Mouse (Mus musculus): ENCODE data around the gene Atox1.

Atox1 gene

DNA sequence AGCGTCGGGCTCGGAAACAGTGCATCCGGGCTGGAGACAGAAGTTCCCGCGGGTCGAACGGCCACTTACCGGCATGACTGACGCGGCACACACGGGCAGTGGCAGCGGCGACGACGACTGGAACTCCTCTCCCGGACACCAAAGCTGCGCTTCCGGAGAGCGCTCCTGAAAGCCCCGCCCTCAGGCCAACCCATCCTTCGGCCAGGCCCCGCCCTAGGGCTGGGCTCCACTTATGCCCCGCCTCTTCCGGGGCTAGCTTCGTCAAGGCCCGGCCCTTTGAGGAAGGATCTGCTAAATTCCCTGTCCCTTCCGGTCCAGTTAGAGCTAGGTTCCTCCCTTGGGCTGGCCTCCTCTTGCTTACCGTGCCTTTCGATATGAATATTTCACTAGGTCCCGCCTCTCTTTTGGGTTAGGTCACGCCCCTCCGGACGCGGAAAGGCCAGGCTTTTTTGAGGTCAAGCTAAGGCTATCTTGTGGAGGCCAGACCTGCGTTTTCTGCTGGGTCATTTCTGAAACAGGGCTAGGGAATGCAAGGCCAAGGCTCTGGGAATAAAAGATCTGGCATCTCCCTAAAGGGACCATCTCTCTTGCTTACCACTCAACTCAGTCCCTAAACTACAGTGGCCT lies at the start of gene Atox1:
Gene Atox1 (minus strand): TSS at position 221 of the 627 bp plus-strand sequence.
- DNase-seq (ENCODE audit: low read depth, low spot score) = peak; percentile 94

DNA sequence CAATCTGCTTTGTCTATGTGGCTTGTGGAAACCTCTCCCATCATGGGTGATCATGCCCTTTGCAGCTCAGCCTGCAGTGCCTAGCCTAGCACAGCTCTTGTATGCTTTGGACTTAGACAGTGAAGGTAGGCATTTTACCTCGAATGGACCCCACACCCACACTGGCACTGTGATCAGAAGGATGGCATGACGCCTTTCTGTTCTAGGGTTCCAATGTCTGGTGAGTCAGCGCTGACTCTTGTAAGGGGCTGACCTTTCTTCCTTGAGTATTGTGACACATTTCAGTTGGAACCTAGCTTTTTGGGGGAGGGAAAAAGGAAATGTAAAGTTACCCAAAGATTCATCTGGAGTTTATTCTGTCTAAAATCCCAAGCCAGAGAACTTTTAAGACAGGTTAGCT lies 44.4 kb upstream of the Atox1 start:
- no peak for DNase-seq (ENCODE audit: low read depth, low spot score)

DNA sequence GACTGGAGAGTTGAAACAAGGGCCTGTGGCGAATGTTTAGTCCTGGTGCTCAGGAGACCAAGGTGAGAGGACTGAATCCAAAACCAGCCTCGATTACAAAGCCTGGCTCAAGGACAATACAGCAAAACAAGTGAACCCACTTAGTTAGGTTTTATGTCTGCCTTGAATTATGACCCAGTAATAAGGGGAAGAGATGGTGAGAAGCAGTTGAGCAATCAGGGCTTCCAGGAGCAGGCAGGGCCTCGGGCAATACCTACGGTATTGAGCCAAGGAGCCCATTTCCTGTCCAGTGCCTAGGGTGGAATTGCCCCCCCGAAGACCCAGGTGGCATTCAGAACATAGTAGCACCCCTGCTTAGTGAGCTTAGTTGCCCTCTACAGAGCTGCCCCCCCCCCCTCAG lies 41.8 kb upstream of the Atox1 start:
- no peak for DNase-seq (ENCODE audit: low read depth, low spot score)

DNA sequence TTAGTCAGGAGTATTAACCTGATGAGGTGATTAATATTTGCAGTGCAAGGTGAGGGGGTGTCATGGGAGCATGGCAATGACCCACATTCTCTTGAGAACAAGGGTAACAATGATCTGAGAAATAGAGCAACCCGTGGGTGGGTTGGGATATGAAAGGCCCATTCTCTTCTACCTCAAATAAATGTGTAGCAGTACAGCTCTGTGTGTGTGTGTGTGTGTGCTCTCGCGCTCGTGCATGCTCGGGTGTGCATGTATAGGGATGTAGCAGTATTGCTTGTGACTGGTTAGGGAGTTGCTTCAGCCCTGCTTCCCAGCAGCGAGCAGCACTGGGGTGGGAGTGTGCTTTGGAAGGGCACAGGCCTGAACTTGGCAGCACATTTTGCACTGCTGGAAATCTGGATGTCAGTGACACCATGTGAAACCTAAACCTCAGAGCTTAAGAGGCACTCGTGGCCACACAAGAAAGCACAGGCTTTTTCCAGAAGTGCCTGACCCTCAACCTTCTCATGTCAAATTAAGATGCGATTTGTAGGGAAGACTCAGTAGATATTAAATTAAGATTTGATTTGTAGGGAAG lies 41.0 kb upstream of the Atox1 start:
- DNase-seq (ENCODE audit: low read depth, low spot score) = no peak

DNA sequence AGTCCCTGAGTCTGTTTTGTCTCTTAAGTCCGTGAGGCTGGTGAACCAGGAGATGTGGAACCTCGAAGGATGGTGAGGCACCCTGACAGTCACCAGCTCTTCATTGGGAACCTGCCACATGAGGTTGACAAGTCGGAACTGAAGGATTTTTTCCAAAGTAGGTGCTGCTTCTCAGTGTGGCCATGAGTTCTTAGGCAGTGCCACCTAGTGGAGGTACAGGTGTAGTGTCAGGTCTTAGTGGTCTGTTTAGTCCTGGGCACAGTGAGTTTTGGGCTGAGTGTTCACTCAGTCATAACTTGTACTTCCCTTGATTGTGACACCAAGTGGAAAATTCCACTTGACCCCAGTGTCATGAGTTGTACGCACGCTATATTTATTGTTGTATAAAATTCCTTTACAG lies 36.8 kb upstream of the Atox1 start:
- peak; percentile 39 for DNase-seq (ENCODE audit: low read depth, low spot score)

DNA sequence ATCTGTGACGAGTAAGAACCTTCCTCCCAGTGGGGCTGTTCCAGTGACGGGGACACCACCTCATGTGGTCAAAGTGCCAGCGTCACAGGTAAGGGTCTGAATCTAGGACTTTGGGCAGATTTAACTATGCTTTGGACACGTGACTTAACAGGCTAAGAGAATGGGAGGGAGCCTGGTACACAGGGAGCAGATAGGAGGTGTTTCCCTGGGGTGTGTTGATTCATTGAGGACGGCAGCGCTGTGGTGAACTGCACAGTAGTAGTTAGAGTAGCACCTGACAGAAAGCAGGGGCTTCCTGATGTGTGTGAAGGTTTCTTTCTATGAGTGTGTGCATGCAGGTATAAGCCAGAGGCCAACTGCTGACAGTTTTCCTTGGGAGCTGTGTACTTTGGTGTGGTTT lies 35.1 kb upstream of the Atox1 start:
- DNase-seq (ENCODE audit: low read depth, low spot score) = no peak

DNA sequence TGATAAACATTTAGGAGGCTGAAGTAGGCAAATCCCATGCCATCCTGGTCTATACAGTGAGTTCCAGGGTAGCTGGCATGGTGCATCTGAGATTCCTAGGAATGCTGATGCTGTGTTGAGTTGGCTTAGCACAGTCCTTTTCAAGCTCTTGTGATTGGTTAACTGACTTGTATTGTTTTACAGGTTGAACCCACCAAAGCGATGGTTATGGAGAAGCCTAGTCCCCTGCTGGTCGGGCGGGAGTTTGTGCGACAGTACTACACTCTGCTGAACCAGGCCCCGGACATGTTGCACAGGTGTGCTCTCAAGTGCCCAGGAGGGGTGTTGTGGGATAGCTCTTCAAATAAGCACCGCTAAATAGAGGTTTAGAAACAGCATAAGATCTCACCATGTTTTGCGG lies 24.4 kb upstream of the Atox1 start:
- DNase-seq (ENCODE audit: low read depth, low spot score) = no peak

DNA sequence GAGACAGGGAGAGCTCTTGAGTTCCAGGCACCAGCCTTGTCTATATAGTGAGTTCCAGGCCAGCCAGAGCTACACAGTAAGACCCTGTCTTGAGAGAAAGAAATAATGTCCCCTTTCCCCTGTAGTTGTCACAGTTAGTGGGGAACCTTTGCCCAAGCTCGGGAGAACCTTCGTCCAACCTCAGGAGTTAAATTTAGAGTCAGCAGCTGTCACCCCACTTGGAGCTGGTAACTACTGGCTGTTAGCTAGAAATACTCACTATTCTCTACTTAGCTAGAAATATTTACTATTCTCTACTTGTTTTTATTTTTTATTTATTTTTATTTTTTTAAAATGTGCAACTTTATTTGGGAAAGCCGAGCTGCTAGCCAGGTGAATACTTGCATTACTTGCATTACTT lies 12.2 kb upstream of the Atox1 start:
- no peak for DNase-seq (ENCODE audit: low read depth, low spot score)

DNA sequence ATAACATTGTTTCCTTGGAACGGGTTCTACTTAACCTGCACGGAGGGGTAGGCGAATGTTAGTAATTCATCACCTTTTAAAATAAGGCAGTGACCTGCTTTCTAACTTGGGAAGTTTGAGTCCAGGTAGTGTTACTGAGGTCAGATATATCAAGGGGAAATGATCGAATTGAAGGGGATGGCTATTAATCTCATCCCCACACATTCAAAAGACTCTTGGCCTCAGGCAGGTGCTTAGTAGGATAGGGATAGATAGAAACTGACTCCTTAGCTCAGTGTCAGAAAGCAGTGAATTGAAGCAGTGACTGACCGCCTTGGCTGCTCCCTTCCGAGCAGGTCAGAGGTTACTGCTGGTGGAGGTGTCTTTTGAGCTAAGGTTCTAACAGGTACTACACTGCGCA lies 10.4 kb upstream of the Atox1 start:
- no peak for DNase-seq (ENCODE audit: low read depth, low spot score)

DNA sequence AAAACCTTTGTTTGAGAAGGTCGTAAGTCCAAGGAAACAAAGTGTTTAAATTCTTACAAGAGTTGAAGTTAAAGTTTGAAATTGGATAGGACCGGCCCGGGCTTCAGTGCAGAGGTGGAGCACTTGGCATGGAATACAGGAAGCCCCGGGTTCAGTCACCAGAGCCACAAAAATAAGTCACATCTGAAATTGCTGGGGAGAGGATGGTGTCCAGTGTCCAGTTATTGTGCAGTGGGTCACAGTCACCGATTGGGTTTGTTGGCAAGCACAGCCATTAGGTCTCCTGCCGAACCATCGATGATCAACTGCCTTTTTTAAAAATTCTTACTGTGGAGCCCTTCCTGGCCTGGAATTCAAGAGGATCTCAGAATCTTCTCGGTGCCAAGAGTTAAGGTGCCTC lies 9.7 kb upstream of the Atox1 start:
- no peak for DNase-seq (ENCODE audit: low read depth, low spot score)

DNA sequence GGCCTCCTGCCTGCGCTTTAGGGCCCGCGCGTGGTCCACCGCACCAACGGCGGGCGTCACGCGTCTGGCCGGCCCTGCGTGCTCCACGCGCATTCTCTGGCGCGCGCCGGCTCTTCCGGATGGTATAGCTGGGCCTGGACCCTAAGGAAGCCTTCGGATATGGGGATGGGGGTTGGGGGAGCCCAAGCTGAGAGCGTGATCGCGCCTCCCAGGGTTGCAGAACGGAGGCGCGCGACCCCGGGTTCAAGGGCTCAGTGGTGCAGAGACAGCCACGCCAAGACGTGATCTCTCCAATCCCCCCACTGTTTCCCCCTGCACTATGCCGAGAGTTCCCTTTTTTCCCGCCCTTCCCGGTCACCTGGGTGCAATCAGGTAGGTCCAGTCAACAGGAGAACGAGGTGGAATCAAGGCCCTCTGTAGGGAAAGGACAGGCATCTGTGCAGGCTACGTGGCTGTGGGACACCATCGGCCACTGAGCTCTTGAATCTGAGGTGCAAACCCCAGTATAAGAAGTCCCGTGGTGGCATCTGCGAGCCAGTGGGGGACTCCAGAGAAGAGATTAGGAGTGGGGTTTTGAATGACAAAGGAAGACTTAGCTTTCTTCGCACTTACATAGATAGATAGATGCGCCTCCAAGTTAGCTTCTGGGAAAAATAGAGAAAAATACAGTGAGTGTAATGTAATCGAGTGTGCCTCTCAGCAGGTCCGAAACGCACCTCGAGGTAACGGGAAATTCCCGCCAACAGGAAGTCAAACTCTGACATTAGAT lies 9.1 kb upstream of the Atox1 start:
- DNase-seq (ENCODE audit: low read depth, low spot score) = peak; percentile 14

DNA sequence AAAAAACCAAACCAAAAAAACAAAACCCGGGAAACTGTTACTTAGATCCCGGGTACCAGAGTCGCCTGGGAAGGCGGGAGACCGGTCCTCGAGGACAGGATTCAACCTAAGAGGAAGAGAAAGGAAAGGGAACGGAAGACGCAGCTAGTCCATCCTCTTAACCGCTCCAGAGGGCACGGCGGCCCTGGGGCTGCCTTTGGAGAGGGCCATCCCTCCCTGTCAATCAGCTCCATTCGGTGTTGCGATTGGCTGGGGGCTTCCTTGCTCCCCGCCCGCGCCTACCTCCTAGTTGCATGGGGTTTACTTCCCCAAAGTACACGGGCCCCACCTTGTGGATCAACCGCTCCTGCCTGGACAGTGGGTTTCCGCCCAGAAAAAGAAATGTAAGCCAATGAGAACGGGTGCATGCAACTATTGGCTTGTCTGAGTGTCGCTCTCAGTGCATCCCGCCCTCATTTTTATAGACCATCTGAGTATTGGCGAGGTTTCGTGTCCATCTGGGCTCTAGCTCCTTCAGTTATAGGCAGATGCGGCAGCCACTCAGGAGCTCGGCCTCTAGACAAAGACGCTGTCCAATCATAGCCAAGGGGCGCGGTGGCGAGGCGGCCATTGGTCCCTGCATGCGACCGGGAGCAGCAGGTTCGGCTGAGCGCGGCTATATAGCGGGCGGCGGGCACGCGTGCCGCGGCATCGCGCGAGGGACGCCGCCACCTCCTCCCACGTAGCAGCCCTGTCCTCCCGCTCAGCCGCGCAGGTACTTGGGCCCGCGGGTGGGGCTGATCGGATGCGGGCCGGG lies 8.2 kb upstream of the Atox1 start, which contains the start of gene G3bp1:
Gene G3bp1 (plus strand): TSS at position 638 of the 796 bp plus-strand sequence.
- DNase-seq (ENCODE audit: low read depth, low spot score) = peak; percentile 98

DNA sequence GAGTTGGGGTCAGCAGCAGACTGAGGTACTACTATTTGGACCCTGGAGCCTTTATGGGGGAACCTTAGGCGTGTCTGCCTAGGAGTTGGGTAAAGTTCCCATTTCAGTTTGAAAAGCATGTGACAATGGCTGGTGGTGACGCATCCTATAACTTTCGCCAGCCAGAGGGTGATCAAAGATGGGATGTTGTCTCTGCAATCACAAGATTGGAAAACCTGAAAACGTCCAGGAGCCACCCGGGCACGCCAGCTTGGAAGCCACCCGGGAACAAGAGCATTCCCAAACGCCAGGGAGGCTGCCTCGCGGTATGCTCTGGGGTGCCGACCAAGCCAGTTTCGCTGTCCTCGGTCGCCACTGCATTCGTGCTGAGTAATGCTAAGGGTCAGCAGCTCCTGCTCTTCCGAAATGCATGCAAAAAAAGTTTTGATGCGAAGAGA lies 7.6 kb upstream of the Atox1 start:
- no peak for DNase-seq (ENCODE audit: low read depth, low spot score)

DNA sequence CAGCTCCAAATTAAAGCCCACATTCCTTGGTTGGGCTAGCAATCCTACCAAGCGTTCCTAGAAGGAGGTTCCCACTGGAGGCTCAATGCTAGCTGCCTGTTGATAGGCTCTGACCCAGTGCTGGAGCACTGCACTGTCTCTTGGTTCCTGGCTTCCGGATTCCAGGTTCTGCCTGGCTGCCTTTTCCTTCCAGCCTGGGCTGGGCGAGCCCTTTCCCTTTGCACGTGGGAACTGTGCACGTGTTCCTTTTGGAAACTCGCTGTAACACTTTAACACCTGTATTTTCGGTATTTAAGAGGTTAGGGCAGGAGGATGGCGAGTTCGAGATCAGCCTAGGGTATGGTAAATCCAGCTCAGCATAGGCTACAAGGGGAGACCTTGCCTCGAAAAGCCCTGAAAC lies 7.0 kb upstream of the Atox1 start:
- DNase-seq (ENCODE audit: low read depth, low spot score) = no peak

DNA sequence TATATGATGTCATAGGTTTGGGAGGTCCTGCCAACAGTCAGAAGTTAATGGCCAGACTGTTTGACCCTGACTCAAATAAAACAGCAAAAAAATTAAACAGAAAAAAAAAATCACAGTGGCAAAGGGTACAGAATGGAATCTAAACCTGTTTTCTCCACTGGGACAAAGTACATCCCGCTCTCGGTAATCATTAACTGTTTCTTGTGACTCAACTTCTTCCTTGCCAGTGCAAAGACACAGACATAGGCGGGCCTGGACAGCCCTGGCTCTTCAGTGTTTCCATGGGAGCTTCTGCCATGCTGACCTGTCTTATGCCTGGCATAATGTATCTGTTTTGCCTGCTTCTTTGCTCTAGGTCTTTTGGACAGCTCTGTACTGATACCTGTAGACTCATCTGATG lies 4.1 kb upstream of the Atox1 start:
- DNase-seq (ENCODE audit: low read depth, low spot score) = no peak

DNA sequence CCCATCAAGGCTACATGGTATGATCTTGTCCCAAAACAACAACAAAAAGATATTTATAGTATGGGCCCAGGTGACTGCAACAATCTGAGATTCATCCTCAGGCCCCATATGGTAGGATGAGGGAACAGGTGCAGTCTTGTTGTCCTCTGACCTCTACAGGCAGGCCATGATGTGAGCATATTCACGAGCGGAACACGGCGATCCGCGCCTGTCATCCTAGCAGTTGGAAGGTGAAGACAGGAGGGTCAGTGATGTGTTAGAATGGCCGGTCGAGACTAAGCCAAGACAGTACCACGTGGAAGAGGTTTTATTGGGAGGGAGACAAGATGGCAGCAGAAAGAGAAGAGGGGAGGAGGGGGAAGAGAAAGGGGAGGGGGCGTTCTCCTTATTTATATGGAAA lies 3.7 kb upstream of the Atox1 start:
- DNase-seq (ENCODE audit: low read depth, low spot score) = no peak

DNA sequence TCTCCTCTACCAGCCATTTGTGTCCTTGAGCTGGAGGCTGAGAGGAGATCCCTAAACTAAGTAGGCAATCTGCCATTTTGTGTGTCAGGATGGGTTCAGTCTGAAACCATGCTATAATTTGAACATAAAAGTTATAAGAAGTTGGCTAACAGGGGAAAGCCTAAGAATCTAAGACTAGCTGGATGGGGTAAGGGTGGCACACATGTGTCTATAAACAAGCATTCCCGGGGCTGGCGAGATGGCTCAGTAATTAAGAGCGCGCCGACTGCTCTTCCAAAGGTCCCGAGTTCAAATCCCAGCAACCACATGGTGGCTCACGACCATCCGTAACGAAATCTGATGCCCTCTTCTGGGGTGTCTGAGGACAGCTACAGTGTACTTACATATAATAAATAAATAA lies 1.1 kb upstream of the Atox1 start:
- no peak for DNase-seq (ENCODE audit: low read depth, low spot score)

DNA sequence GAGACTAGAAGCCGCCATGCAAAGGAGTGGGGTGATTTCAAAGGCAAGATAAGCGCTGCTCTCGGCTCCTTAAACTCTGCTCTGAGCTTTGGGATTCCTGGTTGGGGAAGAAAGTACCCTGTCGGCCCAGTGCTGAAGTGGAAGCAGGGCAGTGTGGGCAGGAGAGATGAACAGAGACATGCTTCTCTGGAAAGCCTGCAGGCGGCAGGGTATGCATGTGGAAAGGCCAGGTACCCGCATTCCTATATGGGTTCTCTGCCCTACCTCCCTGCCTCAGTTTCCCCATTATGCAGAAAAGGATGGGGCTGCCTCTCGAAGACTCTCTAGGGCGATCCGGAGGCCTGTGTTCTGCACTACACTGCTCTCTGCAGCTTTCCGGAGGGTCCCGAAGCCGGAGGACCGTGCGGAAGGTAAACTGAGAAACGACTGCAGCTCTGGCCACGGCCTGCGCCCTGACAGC lies 450 bp downstream of the Atox1 start:
- no peak for DNase-seq (ENCODE audit: low read depth, low spot score)

DNA sequence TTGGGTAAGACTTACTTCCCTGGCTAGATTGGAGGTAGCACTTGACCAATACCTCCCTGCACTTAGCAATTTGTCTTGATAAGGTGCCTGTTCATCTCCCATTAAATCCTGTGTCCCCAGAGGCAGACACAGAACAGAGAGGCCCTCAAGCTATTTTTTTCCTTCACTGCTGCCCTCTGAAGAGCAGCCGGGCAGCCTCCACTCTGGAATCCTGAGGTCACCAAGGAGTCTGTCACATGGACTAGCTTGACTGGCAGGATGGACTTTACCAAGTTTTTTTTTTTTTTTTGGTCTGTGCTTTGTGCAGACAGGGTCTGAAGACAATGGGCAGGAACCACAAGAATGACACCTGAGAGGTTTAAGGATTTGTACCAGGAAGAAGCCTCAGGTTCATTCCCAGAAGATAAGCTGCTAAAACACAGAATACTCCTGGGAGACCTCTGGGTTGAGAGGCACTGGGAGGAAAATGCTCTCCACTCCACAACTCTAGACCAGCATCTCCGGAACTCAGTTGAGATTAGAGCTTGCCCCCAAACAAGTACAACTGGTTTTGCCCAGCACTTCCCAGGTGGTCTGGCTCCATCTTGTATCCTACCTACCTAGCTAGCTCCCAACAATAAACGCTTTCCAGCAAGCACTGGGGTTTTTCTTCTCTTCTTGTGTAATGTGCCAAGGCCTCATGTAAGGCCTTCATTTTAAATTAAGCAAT lies 1.0 kb downstream of the Atox1 start:
- DNase-seq (ENCODE audit: low read depth, low spot score) = no peak

DNA sequence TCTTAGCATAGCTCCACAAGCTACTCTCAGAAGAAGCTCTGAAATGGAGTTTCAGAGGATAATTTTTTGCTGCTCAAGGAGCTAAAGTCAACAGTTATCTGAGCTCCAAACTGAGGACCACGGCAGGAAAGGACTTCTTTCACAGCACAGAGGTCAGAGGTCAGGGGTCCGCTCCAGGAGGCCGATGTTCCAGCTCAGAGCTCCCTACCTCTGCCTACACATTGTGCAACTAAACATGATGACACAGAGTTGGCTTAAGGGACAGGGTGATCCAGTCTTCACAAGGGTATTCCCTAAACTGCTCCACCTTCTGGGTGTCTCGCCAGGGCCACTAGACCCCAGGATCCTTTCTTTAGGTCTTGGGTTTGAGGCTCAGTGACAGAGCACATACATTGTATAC lies 2.5 kb downstream of the Atox1 start:
- no peak for DNase-seq (ENCODE audit: low read depth, low spot score)

DNA sequence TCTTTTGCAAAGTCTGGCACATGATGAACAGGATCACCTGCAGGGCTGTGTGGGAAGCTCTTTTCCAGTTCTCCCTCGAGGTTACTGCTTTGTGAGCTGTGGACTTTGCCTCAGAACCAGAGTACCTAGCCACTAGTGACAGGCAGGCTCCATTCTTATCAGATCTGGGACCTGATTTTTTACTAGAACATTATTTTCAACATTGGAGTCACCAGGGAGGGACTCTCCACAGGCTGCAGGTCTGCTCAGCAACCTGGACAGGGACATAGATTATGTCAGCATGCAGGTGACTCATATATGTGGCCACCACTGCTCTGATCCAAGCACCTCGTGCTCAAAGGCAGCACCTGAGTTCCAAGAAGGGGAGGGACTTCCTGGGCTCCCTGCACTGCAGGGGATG lies 5.9 kb downstream of the Atox1 start:
- no peak for DNase-seq (ENCODE audit: low read depth, low spot score)

DNA sequence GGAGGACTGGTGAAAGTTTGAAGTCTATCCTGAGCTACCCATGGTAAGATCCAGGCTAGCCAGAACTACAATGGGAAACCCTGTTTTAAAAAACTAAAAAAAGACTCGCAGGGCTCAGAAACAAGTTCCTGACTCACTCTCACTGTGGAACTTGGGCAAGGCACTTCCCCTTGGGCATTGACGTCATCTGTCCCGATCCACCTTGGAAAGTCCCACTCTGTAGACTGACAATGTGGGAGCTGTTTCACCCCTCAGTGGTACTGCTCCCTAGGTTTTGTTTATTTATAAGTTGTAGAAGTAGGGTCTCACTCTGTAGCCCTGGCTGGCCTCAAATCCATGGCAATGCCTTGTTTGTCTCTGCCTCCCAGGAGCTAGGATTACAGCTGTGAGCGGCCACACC lies 7.4 kb downstream of the Atox1 start:
- DNase-seq (ENCODE audit: low read depth, low spot score) = no peak
